Mouse (Mus musculus): ENCODE measurements at regions not wholly inside any gene's neighbourhood (a gene's known extent, or its start where the extent isn't known, plus 50 kb on each side); places are given as distances from the start of the nearest gene placed in this dataset.

- DNase-seq (ENCODE audit: low spot score in 2 of 2), result no peak
These were observed 55.4 kb upstream of the Bnc1 start for GRCm38 (mm10) chr7:82047456-82047855.

GRCm38 (mm10) chr7:82053411-82053810, 61.3 kb upstream of the Bnc1 start:
- no peak for DNase-seq (ENCODE audit: low spot score in 2 of 2)

- DNase-seq (ENCODE audit: low spot score in 2 of 2), result no peak
These were observed 64.6 kb upstream of the Bnc1 start for GRCm38 (mm10) chr7:82056551-82057230.

GRCm38 (mm10) chr7:82063407-82063806, 71.3 kb upstream of the Bnc1 start:
- no peak for DNase-seq (ENCODE audit: low spot score in 2 of 2)

GRCm38 (mm10) chr7:82069629-82070450, 77.7 kb upstream of the Bnc1 start:
- DNase-seq (ENCODE audit: low spot score in 2 of 2), result no peak

GRCm38 (mm10) chr7:82070946-82071727, 79.0 kb upstream of the Bnc1 start:
- DNase-seq (ENCODE audit: low spot score in 2 of 2), result no peak

GRCm38 (mm10) chr7:82075359-82075758, 83.3 kb upstream of the Bnc1 start:
- no peak for DNase-seq (ENCODE audit: low spot score in 2 of 2)

GRCm38 (mm10) chr7:82081851-82082250, 89.8 kb upstream of the Bnc1 start:
- DNase-seq (ENCODE audit: low spot score in 2 of 2), result no peak

- DNase-seq (ENCODE audit: low spot score in 2 of 2), result no peak
These were observed 90.8 kb upstream of the Sh3gl3 start for GRCm38 (mm10) chr7:82082883-82083282.

GRCm38 (mm10) chr7:82084473-82084872, 89.2 kb upstream of the Sh3gl3 start:
- no peak for DNase-seq (ENCODE audit: low spot score in 2 of 2)

GRCm38 (mm10) chr7:82085205-82085604, 88.4 kb upstream of the Sh3gl3 start:
- DNase-seq (ENCODE audit: low spot score in 2 of 2), result no peak

GRCm38 (mm10) chr7:82098136-82098535, 75.5 kb upstream of the Sh3gl3 start:
- DNase-seq (ENCODE audit: low spot score in 2 of 2), result no peak

- no peak for DNase-seq (ENCODE audit: low spot score in 2 of 2)
These were observed 72.3 kb upstream of the Sh3gl3 start for GRCm38 (mm10) chr7:82101314-82101713.

GRCm38 (mm10) chr7:82105631-82106030, 68.0 kb upstream of the Sh3gl3 start:
- no peak for DNase-seq (ENCODE audit: low spot score in 2 of 2)

GRCm38 (mm10) chr7:82109141-82109540, 64.5 kb upstream of the Sh3gl3 start:
- DNase-seq (ENCODE audit: low spot score in 2 of 2), result peak in 1 of 2 experiments; percentile 24

GRCm38 (mm10) chr7:82109550-82109949, 64.1 kb upstream of the Sh3gl3 start:
- DNase-seq (ENCODE audit: low spot score in 2 of 2), result no peak

GRCm38 (mm10) chr7:82109977-82110376, 63.7 kb upstream of the Sh3gl3 start:
- DNase-seq (ENCODE audit: low spot score in 2 of 2), result no peak

GRCm38 (mm10) chr7:82112046-82112445, 61.6 kb upstream of the Sh3gl3 start:
- DNase-seq (ENCODE audit: low spot score in 2 of 2), result no peak

GRCm38 (mm10) chr7:82115646-82116045, 58.0 kb upstream of the Sh3gl3 start:
- DNase-seq (ENCODE audit: low spot score in 2 of 2), result no peak

- peak; percentile 15 to 56 for DNase-seq (ENCODE audit: low spot score in 2 of 2)
These were observed 54.4 kb upstream of the Sh3gl3 start for GRCm38 (mm10) chr7:82119266-82119665.

GRCm38 (mm10) chr7:82119866-82120265, 53.8 kb upstream of the Sh3gl3 start:
- DNase-seq (ENCODE audit: low spot score in 2 of 2), result no peak

GRCm38 (mm10) chr7:82121746-82122145, 51.9 kb upstream of the Sh3gl3 start:
- peak in 1 of 2 experiments; percentile 30 for DNase-seq (ENCODE audit: low spot score in 2 of 2)
